Mouse (Mus musculus): ENCODE results near the gene Ccdc73. TPM values are rescaled to one million over a fixed set of nuclear protein-coding genes. Genes with fewer than 3 reads are reported as not detected.

Ccdc73 gene
- polyA plus RNA-seq, 1 experiment from 2014 or later = 7.8 TPM

- no peaks in the 10 kb centered on the region for H3K4me1 ChIP-seq (ENCODE audit: control insufficient read depth, insufficient read depth, low read length)
- H3K27ac ChIP-seq (replicated peaks; ENCODE audit: low read depth, low read length) = no peak overlapping the region
- H3K36me3 ChIP-seq (ENCODE audit: control insufficient read depth, insufficient read depth, low read length) = no peaks in the 10 kb centered on the region
- H3K27me3 ChIP-seq (replicated peaks; ENCODE audit: control insufficient read depth, insufficient read depth, low read length) = no peaks in the 10 kb centered on the region
- H3K4me2 ChIP-seq (ENCODE audit: low read depth, low read length) = no peak overlapping the region
- DNase-seq (ENCODE audit: low spot score) = peak; percentile 90
- ATAC-seq (ENCODE audit: low read depth) = no peak
- no peak overlapping the region for H3K4me3 ChIP-seq (ENCODE audit: low read depth, low read length)
- H3K9me3 ChIP-seq (ENCODE audit: control insufficient read depth, low read length) = no peaks in the 10 kb centered on the region
- H3K9ac ChIP-seq (ENCODE audit: low read depth, low read length) = no peak overlapping the region
- WGBS = 19% methylated on average over 10 of the region's 10 CpGs
These were observed 20.4 kb downstream of the Ccdc73 start for GRCm38 (mm10) chr2:104887882-104888566.

DNA sequence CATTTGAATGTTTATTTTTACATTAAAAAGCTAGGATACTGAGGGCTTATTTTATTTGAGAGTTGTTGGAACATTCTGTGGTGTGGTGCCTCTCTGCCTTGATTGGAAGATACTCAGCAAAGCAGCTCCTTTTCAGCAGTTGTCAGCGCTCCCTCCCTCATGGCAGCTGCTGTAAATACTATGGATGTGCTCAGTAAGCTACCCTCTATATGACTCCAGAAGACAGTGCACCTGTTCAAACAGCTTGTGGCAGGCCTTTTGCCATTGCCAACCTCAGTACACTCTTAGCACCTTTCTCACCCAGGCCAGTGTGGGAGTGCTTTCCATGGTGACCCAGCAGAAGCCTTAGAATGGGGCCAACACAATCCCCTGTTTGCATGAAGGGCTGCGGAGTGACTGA, 32.4 kb downstream of the Ccdc73 start:
- ATAC-seq (ENCODE audit: low read depth) (no peak), DNase-seq (ENCODE audit: low spot score) (peak; percentile 30)
- H3K9ac ChIP-seq (ENCODE audit: low read depth, low read length) = no peak overlapping the region
- no peaks in the 10 kb centered on the region for H3K36me3 ChIP-seq (ENCODE audit: control insufficient read depth, insufficient read depth, low read length)
- H3K4me1 ChIP-seq (ENCODE audit: control insufficient read depth, insufficient read depth, low read length) = no peaks in the 10 kb centered on the region
- H3K27ac ChIP-seq (replicated peaks; ENCODE audit: low read depth, low read length) = no peak overlapping the region
- no peaks in the 10 kb centered on the region for H3K9me3 ChIP-seq (ENCODE audit: control insufficient read depth, low read length)
- WGBS = 88% methylated on average over 2 of the region's 2 CpGs
- no peak overlapping the region for H3K4me2 ChIP-seq (ENCODE audit: low read depth, low read length)
- H3K4me3 ChIP-seq (ENCODE audit: low read depth, low read length) = no peak overlapping the region
- no peaks in the 10 kb centered on the region for H3K27me3 ChIP-seq (replicated peaks; ENCODE audit: control insufficient read depth, insufficient read depth, low read length)

DNA sequence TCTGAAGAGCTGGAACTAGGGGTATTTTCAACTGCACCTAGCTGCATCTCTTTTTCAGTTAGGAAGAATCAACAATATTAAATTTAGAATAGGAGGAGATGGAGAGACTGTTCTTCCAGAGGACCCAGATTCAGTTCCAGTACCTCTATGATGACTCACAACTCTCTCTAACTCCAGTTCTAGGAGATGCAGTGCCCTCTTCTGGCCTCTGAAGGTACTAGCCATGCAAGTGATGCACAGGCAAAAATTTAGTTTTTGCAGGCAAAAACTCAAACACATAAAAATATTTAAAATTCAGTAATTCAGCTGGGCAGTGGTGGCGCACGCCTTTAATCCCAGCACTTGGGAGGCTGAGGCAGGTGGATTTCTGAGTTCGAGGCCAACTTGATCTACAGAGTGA, 48.1 kb downstream of the Ccdc73 start:
- Histone ChIP-seq H3K4me2 (ENCODE audit: low read depth, low read length) (no peak overlapping the region), H3K36me3 (ENCODE audit: control insufficient read depth, insufficient read depth, low read length) (no peaks in the 10 kb centered on the region), H3K27ac (replicated peaks; ENCODE audit: low read depth, low read length) (no peak overlapping the region), H3K4me1 (ENCODE audit: control insufficient read depth, insufficient read depth, low read length) (no peaks in the 10 kb centered on the region), H3K9me3 (ENCODE audit: control insufficient read depth, low read length) (no peaks in the 10 kb centered on the region), H3K27me3 (replicated peaks; ENCODE audit: control insufficient read depth, insufficient read depth, low read length) (no peaks in the 10 kb centered on the region), H3K4me3 (ENCODE audit: low read depth, low read length) (no peak overlapping the region), H3K9ac (ENCODE audit: low read depth, low read length) (no peak overlapping the region)
- no peak for ATAC-seq (ENCODE audit: low read depth)
- 88% methylated on average over 3 of the region's 3 CpGs for WGBS
- DNase-seq (ENCODE audit: low spot score) = no peak

- no peak overlapping the region for H3K27ac ChIP-seq (replicated peaks; ENCODE audit: low read depth, low read length)
- H3K4me1 ChIP-seq (ENCODE audit: control insufficient read depth, insufficient read depth, low read length) = no peaks in the 10 kb centered on the region
- DNase-seq (ENCODE audit: low spot score) (no peak), ATAC-seq (ENCODE audit: low read depth) (no peak)
- H3K4me2 ChIP-seq (ENCODE audit: low read depth, low read length) = no peak overlapping the region
- H3K36me3 ChIP-seq (ENCODE audit: control insufficient read depth, insufficient read depth, low read length) = no peaks in the 10 kb centered on the region
- H3K4me3 ChIP-seq (ENCODE audit: low read depth, low read length) = no peak overlapping the region
- H3K9ac ChIP-seq (ENCODE audit: low read depth, low read length) = no peak overlapping the region
- WGBS = 46% methylated on average over 1 of the region's 1 CpGs
- H3K9me3 ChIP-seq (ENCODE audit: control insufficient read depth, low read length) = no peaks in the 10 kb centered on the region
- no peaks in the 10 kb centered on the region for H3K27me3 ChIP-seq (replicated peaks; ENCODE audit: control insufficient read depth, insufficient read depth, low read length)
These were observed 96.9 kb downstream of the Ccdc73 start for GRCm38 (mm10) chr2:104964492-104964891.

DNA sequence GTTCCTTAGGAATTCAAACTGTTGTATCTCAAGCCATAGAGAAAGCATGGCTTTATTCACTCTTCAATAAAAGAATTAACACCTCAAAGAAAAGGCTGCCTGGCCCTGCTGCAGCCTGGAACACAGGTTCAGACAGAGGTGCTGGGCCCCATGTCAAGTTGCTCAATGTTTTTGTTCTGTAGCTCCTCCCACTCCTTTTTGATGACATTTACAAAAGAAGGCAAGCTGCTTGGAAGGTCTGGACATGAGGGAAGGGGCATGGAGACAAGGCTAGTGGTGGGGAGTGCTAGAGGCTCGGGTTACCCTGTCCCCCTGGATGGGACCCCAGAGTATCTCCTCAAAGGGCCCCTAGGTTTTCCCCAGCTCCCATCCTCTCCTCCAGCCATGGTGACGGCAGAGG, 114.1 kb downstream of the Ccdc73 start:
- Histone ChIP-seq H3K4me3 (ENCODE audit: low read depth, low read length) (no peak overlapping the region), H3K4me1 (ENCODE audit: control insufficient read depth, insufficient read depth, low read length) (no peaks in the 10 kb centered on the region), H3K4me2 (ENCODE audit: low read depth, low read length) (no peak overlapping the region), H3K9ac (ENCODE audit: low read depth, low read length) (no peak overlapping the region), H3K36me3 (ENCODE audit: control insufficient read depth, insufficient read depth, low read length) (no peaks in the 10 kb centered on the region), H3K27ac (replicated peaks; ENCODE audit: low read depth, low read length) (no peak overlapping the region), H3K27me3 (replicated peaks; ENCODE audit: control insufficient read depth, insufficient read depth, low read length) (no peaks in the 10 kb centered on the region), H3K9me3 (ENCODE audit: control insufficient read depth, low read length) (no peaks in the 10 kb centered on the region)
- no peak for DNase-seq (ENCODE audit: low spot score)
- ATAC-seq (ENCODE audit: low read depth) = no peak
- 19% methylated on average over 2 of the region's 2 CpGs for WGBS

- no peaks in the 10 kb centered on the region for H3K4me1 ChIP-seq (ENCODE audit: control insufficient read depth, insufficient read depth, low read length)
- H3K27ac ChIP-seq (replicated peaks; ENCODE audit: low read depth, low read length) = no peak overlapping the region
- ATAC-seq (ENCODE audit: low read depth) (no peak), DNase-seq (ENCODE audit: low spot score) (no peak)
- no peaks in the 10 kb centered on the region for H3K9me3 ChIP-seq (ENCODE audit: control insufficient read depth, low read length)
- no peak overlapping the region for H3K9ac ChIP-seq (ENCODE audit: low read depth, low read length)
- H3K36me3 ChIP-seq (ENCODE audit: control insufficient read depth, insufficient read depth, low read length) = no peaks in the 10 kb centered on the region
- H3K27me3 ChIP-seq (replicated peaks; ENCODE audit: control insufficient read depth, insufficient read depth, low read length) = no peaks in the 10 kb centered on the region
- H3K4me2 ChIP-seq (ENCODE audit: low read depth, low read length) = no peak overlapping the region
- no peak overlapping the region for H3K4me3 ChIP-seq (ENCODE audit: low read depth, low read length)
- WGBS = 68% methylated on average over 3 of the region's 3 CpGs
These were observed 118.2 kb downstream of the Ccdc73 start for GRCm38 (mm10) chr2:104985796-104986195.

DNA sequence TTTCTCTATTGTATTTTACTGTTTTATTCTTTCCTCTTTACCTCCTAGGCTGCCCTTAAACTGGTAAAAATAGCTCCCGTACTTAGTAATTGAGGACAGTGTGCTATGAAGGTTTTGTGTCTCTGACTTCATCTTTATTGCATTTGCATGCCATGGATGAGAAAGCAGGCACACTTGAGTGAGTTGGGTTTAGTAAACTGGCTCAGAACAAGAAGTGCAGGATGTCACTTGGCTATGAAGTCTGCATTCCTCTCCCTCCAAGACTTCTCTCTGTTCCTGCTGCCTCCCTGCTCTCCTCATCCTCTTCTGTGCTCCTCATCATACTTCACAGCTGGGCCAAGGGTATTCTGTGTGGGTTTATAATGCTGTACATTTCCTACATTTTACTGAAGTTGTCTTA, 121.4 kb downstream of the Ccdc73 start:
- no peak for ATAC-seq (ENCODE audit: low read depth)
- 93% methylated on average over 1 of the region's 1 CpGs for whole genome bisulfite sequencing
- no peaks in the 10 kb centered on the region for H3K27me3 ChIP-seq (replicated peaks; ENCODE audit: control insufficient read depth, insufficient read depth, low read length)

GRCm38 (mm10) chr2:104994436-104994835, 126.8 kb downstream of the Ccdc73 start:
- 42% methylated on average over 2 of the region's 2 CpGs for WGBS
- DNase-seq (ENCODE audit: low spot score) (peak; percentile 2), ATAC-seq (ENCODE audit: low read depth) (no peak)
- Histone ChIP-seq H3K27ac (replicated peaks; ENCODE audit: low read depth, low read length) (no peak overlapping the region), H3K4me2 (ENCODE audit: low read depth, low read length) (no peak overlapping the region), H3K4me1 (ENCODE audit: control insufficient read depth, insufficient read depth, low read length) (no peaks in the 10 kb centered on the region), H3K9ac (ENCODE audit: low read depth, low read length) (no peak overlapping the region), H3K4me3 (ENCODE audit: low read depth, low read length) (no peak overlapping the region), H3K36me3 (ENCODE audit: control insufficient read depth, insufficient read depth, low read length) (peaks cover 25% of the 10 kb centered on the region; the same call in 1 of the 2 replicates), H3K9me3 (ENCODE audit: control insufficient read depth, low read length) (no peaks in the 10 kb centered on the region), H3K27me3 (replicated peaks; ENCODE audit: control insufficient read depth, insufficient read depth, low read length) (no peaks in the 10 kb centered on the region)

More for the DNA sequence above, 121.4 kb downstream of the Ccdc73 start:
- H3K4me2 ChIP-seq (ENCODE audit: low read depth, low read length) = no peak overlapping the region
- H3K4me1 ChIP-seq (ENCODE audit: control insufficient read depth, insufficient read depth, low read length) = no peaks in the 10 kb centered on the region
- H3K27ac ChIP-seq (replicated peaks; ENCODE audit: low read depth, low read length) = no peak overlapping the region
- no peak for DNase-seq (ENCODE audit: low spot score)
- H3K4me3 ChIP-seq (ENCODE audit: low read depth, low read length) = no peak overlapping the region
- no peaks in the 10 kb centered on the region for H3K36me3 ChIP-seq (ENCODE audit: control insufficient read depth, insufficient read depth, low read length)
- H3K9me3 ChIP-seq (ENCODE audit: control insufficient read depth, low read length) = no peaks in the 10 kb centered on the region
- H3K9ac ChIP-seq (ENCODE audit: low read depth, low read length) = no peak overlapping the region

DNA sequence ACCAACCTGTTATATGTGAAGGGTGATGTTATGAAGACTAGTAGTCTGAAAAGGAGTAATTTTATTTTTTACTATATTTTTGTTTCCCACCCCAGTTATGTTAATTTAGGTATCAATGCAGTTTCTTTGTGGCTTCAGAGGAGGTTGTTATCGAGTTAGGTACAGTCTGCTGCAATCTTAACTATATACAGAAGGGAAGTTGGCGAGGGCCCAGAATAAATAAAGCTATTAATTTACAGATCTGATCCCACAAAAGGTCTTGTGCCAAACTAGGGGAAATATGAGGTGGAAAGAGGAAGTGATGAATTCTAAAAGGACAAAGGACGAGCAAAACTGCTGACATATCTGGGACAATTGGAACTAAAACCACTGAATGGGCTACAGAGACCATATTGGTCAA, 128.6 kb downstream of the Ccdc73 start:
- WGBS = 68% methylated on average over 3 of the region's 3 CpGs
- DNase-seq (ENCODE audit: low spot score) (peak; percentile 20), ATAC-seq (ENCODE audit: low read depth) (no peak)
- Histone ChIP-seq H3K27ac (replicated peaks; ENCODE audit: low read depth, low read length) (no peak overlapping the region), H3K4me2 (ENCODE audit: low read depth, low read length) (no peak overlapping the region), H3K36me3 (ENCODE audit: control insufficient read depth, insufficient read depth, low read length) (peaks cover 33% of the 10 kb centered on the region; the same call in 1 of the 2 replicates), H3K27me3 (replicated peaks; ENCODE audit: control insufficient read depth, insufficient read depth, low read length) (no peaks in the 10 kb centered on the region), H3K9me3 (ENCODE audit: control insufficient read depth, low read length) (no peaks in the 10 kb centered on the region), H3K4me1 (ENCODE audit: control insufficient read depth, insufficient read depth, low read length) (no peaks in the 10 kb centered on the region), H3K4me3 (ENCODE audit: low read depth, low read length) (no peak overlapping the region), H3K9ac (ENCODE audit: low read depth, low read length) (no peak overlapping the region)
